Mouse (Mus musculus) testis, adult 2 months (tissue): Measurements from ENCODE around the gene Cfap97d1.

ENCODE experiments used
- CTCF ChIP-seq: fragments of 200-500 bp; IDR thresholded peaks from 2 replicates; pipeline ENCODE4 v1.5.1; 2012; ENCODE audit warnings: low read depth, mild to moderate bottlenecking, inconsistent platforms, low read length, moderate library complexity; ENCODE audit not compliant: control insufficient read depth, insufficient read depth, insufficient replicate concordance
- POLR2A ChIP-seq: fragments of 200-500 bp; IDR thresholded peaks from 2 replicates; pipeline ENCODE4 v1.6.1; 2012; ENCODE audit warnings: low read depth, mild to moderate bottlenecking, inconsistent platforms, low read length, moderate library complexity; ENCODE audit not compliant: control insufficient read depth

GRCm38 (mm10) chr11:101979140-101979539 is 4.9 kb upstream of the Cfap97d1 start:
- TF ChIP-seq POLR2A: no peak
- no peak for TF ChIP-seq CTCF
